Mouse (Mus musculus): ENCODE measurements at regions not wholly inside any gene's neighbourhood (a gene's known extent, or its start where the extent isn't known, plus 50 kb on each side); places are given as distances from the start of the nearest gene placed in this dataset.
A peak's percentile ranks its signal among the peaks of the same experiment; 100 is the strongest.

GRCm38 (mm10) chr19:54955096-54955495 is 171.9 kb downstream of the Gpam start:
- Histone ChIP-seq H3K4me2 (ENCODE audit: low read depth, low read length) (no peak overlapping the region), H3K27me3 (ENCODE audit: insufficient read depth, low read length) (no peaks in the 10 kb centered on the region), H3K4me3 (ENCODE audit: low read length) (no peak overlapping the region), H3K27ac (no peak overlapping the region), H3K9me3 (ENCODE audit: low read length) (no peaks in the 10 kb centered on the region), H3K36me3 (ENCODE audit: insufficient read depth, low read length) (no peaks in the 10 kb centered on the region), H3K4me1 (ENCODE audit: insufficient read depth, low read length) (no peaks in the 10 kb centered on the region), H3K9ac (replicated peaks; ENCODE audit: low read length) (no peak overlapping the region)
- DNase-seq (ENCODE audit: low spot score) (no peak), ATAC-seq (no peak)
- no peak for TF ChIP-seq CTCF (IDR thresholded peaks at IDR 0.05; ENCODE audit: low read depth)
- WGBS: 45% methylated on average over 2 of the region's 2 CpGs

- DNase-seq (ENCODE audit: low spot score) (no peak), ATAC-seq (no peak)
- H3K9me3 ChIP-seq (ENCODE audit: low read length): no peaks in the 10 kb centered on the region
- 0 out of 2 replicates have a peak, but pooled peaks cover 3% of the 10 kb centered on the region for H3K4me1 ChIP-seq (ENCODE audit: insufficient read depth, low read length)
- no peaks in the 10 kb centered on the region for H3K36me3 ChIP-seq (ENCODE audit: insufficient read depth, low read length)
- no peak overlapping the region for H3K4me2 ChIP-seq (ENCODE audit: low read depth, low read length)
- no peak for TF ChIP-seq CTCF (IDR thresholded peaks at IDR 0.05; ENCODE audit: low read depth)
- H3K9ac ChIP-seq (replicated peaks; ENCODE audit: low read length): no peak overlapping the region
- no peak overlapping the region for H3K27ac ChIP-seq
- no peak overlapping the region for H3K4me3 ChIP-seq (ENCODE audit: low read length)
- no peaks in the 10 kb centered on the region for H3K27me3 ChIP-seq (ENCODE audit: insufficient read depth, low read length)
- WGBS: 77% methylated on average over 2 of the region's 2 CpGs
These were observed 174.5 kb downstream of the Gpam start for GRCm38 (mm10) chr19:54952546-54952945.

- Histone ChIP-seq H3K9ac (replicated peaks; ENCODE audit: low read length) (no peak overlapping the region), H3K27me3 (ENCODE audit: insufficient read depth, low read length) (no peaks in the 10 kb centered on the region), H3K4me1 (ENCODE audit: insufficient read depth, low read length) (0 out of 2 replicates have a peak, but pooled peaks cover 3% of the 10 kb centered on the region), H3K36me3 (ENCODE audit: insufficient read depth, low read length) (no peaks in the 10 kb centered on the region), H3K4me2 (ENCODE audit: low read depth, low read length) (no peak overlapping the region), H3K27ac (peak overlapping the region; percentile 48; the same call in 1 of the 2 replicates), H3K9me3 (ENCODE audit: low read length) (no peaks in the 10 kb centered on the region), H3K4me3 (ENCODE audit: low read length) (no peak overlapping the region)
- DNase-seq (ENCODE audit: low spot score): peak; percentile 54
- WGBS: 39% methylated on average over 7 of the region's 7 CpGs
- TF ChIP-seq CTCF (IDR thresholded peaks at IDR 0.05; ENCODE audit: low read depth): no peak
- ATAC-seq: peak; percentile 78
These were observed 178.5 kb downstream of the Gpam start for GRCm38 (mm10) chr19:54948359-54949127.

GRCm38 (mm10) chr19:54947583-54947982 is 179.5 kb downstream of the Gpam start:
- ATAC-seq: no peak
- Histone ChIP-seq H3K4me3 (ENCODE audit: low read length) (no peak overlapping the region), H3K36me3 (ENCODE audit: insufficient read depth, low read length) (no peaks in the 10 kb centered on the region), H3K4me1 (ENCODE audit: insufficient read depth, low read length) (0 out of 2 replicates have a peak, but pooled peaks cover 3% of the 10 kb centered on the region), H3K9me3 (ENCODE audit: low read length) (no peaks in the 10 kb centered on the region), H3K4me2 (ENCODE audit: low read depth, low read length) (no peak overlapping the region), H3K27me3 (ENCODE audit: insufficient read depth, low read length) (no peaks in the 10 kb centered on the region), H3K9ac (replicated peaks; ENCODE audit: low read length) (no peak overlapping the region), H3K27ac (no peak overlapping the region)
- DNase-seq (ENCODE audit: low spot score): no peak
- 82% methylated on average over 3 of the region's 3 CpGs for WGBS
- TF ChIP-seq CTCF (IDR thresholded peaks at IDR 0.05; ENCODE audit: low read depth): no peak

GRCm38 (mm10) chr19:54932579-54932978 is 194.5 kb downstream of the Gpam start:
- Histone ChIP-seq H3K36me3 (ENCODE audit: insufficient read depth, low read length) (no peaks in the 10 kb centered on the region), H3K4me3 (ENCODE audit: low read length) (no peak overlapping the region), H3K27ac (no peak overlapping the region), H3K9ac (replicated peaks; ENCODE audit: low read length) (no peak overlapping the region), H3K4me2 (ENCODE audit: low read depth, low read length) (no peak overlapping the region), H3K27me3 (ENCODE audit: insufficient read depth, low read length) (no peaks in the 10 kb centered on the region), H3K9me3 (ENCODE audit: low read length) (no peaks in the 10 kb centered on the region), H3K4me1 (ENCODE audit: insufficient read depth, low read length) (no peaks in the 10 kb centered on the region)
- DNase-seq (ENCODE audit: low spot score) (no peak), ATAC-seq (no peak)
- TF ChIP-seq CTCF (IDR thresholded peaks at IDR 0.05; ENCODE audit: low read depth): no peak
- 58% methylated on average over 5 of the region's 5 CpGs for WGBS

GRCm38 (mm10) chr19:54925888-54926287 is 201.2 kb downstream of the Gpam start:
- H3K4me3 ChIP-seq (ENCODE audit: low read length): no peak overlapping the region
- no peak for TF ChIP-seq CTCF (IDR thresholded peaks at IDR 0.05; ENCODE audit: low read depth)
- no peak overlapping the region for H3K9ac ChIP-seq (replicated peaks; ENCODE audit: low read length)
- H3K4me2 ChIP-seq (ENCODE audit: low read depth, low read length): no peak overlapping the region
- 69% methylated on average over 4 of the region's 4 CpGs for WGBS
- H3K9me3 ChIP-seq (ENCODE audit: low read length): no peaks in the 10 kb centered on the region
- no peaks in the 10 kb centered on the region for H3K36me3 ChIP-seq (ENCODE audit: insufficient read depth, low read length)
- H3K27ac ChIP-seq: no peak overlapping the region
- no peak for ATAC-seq
- no peak for DNase-seq (ENCODE audit: low spot score)
- no peaks in the 10 kb centered on the region for H3K27me3 ChIP-seq (ENCODE audit: insufficient read depth, low read length)
- no peaks in the 10 kb centered on the region for H3K4me1 ChIP-seq (ENCODE audit: insufficient read depth, low read length)

- Histone ChIP-seq H3K4me2 (ENCODE audit: low read depth, low read length) (no peak overlapping the region), H3K9ac (replicated peaks; ENCODE audit: low read length) (no peak overlapping the region), H3K4me3 (ENCODE audit: low read length) (no peak overlapping the region), H3K36me3 (ENCODE audit: insufficient read depth, low read length) (no peaks in the 10 kb centered on the region), H3K27ac (no peak overlapping the region), H3K4me1 (ENCODE audit: insufficient read depth, low read length) (no peaks in the 10 kb centered on the region), H3K9me3 (ENCODE audit: low read length) (no peaks in the 10 kb centered on the region), H3K27me3 (ENCODE audit: insufficient read depth, low read length) (no peaks in the 10 kb centered on the region)
- no peak for ATAC-seq
- WGBS: 83% methylated on average over 6 of the region's 6 CpGs
- DNase-seq (ENCODE audit: low spot score): no peak
- no peak for TF ChIP-seq CTCF (IDR thresholded peaks at IDR 0.05; ENCODE audit: low read depth)
These were observed 207.4 kb downstream of the Gpam start for GRCm38 (mm10) chr19:54919597-54919996.
